Mouse (Mus musculus) thymus, adult 2 months (tissue): ENCODE measurements around the gene Sac3d1.
"Not testable (repeated sequence)": the region's sequence is repeated elsewhere in the genome, so short reads cannot be mapped to it uniquely, and the experiment has no call there.

ENCODE experiments used
- CTCF ChIP-seq: fragments of 200-500 bp; IDR thresholded peaks from 2 replicates; pipeline ENCODE4 v1.5.1; 2012; ENCODE audit warnings: mild to moderate bottlenecking, control low read depth, low read length, moderate library complexity, borderline replicate concordance; ENCODE audit not compliant: control insufficient read depth, poor library complexity, insufficient read depth; ENCODE audit errors: extremely low read depth
- POLR2A ChIP-seq: fragments of 200-500 bp; IDR thresholded peaks from 2 replicates; pipeline ENCODE4 v1.6.1; 2012; ENCODE audit warnings: mild to moderate bottlenecking, low read length, control low read depth, moderate library complexity; ENCODE audit not compliant: control insufficient read depth, poor library complexity, insufficient read depth; ENCODE audit errors: extremely low read depth

DNA sequence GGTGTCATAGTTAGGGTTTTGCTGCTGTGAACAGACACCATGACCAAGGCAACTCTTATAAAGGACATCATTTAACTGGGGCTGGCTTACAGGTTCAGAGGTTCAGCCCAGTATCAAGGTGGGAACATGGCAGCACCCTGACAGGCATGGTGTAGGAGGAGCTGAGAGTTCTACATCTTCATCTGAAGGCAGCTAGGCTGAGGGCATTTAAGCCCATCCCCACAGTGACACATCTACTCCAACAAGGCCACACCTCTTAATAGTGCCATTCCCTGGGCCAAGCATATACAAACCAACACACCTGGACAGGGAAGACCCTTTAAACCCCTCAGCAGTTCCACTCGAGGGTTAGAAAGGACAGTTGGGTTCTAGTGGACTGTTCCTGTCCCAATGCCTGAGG is 14.7 kb upstream of the Sac3d1 start:
- not testable (repeated sequence) for TF ChIP-seq POLR2A, CTCF
